Mouse (Mus musculus): Measurements from ENCODE around the gene Efhd1. TPM values are rescaled to one million over a fixed set of nuclear protein-coding genes. Genes with fewer than 3 reads are reported as not detected.

Gene Efhd1
- 100 to 1,000 TPM; 293 to 561 (median 377) TPM for total RNA-seq (2022)

GRCm38 (mm10) chr1:87264134-87265006 lies at the start of gene Efhd1:
TSS of gene Efhd1 (plus strand) at chr1:87264363.
- DNase-seq, result peak; percentile 65

DNA sequence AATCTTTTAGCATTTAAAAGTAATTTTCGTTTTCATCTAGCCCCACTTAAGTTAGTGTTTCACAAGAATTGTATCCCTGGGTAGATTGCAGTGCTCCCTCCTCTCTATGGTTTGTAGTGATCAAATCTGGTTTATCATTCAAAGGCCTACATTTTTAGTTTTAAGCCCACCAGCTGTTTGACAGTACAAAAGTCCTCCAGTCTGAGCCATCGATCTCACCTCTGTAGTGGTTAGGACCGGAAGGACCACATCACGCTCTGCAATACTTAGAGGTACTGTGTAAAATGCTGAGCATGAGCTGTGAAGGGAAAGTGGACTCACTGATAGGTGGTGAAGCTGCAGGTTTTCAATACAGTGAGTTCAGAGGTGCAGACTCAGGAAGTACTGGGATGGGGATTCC lies 49.4 kb upstream of the Efhd1 start:
- DNase-seq, result no peak

- no peak for DNase-seq
Measured at GRCm38 (mm10) chr1:87217938-87218337, 46.2 kb upstream of the Efhd1 start.

GRCm38 (mm10) chr1:87225739-87226138 lies 38.4 kb upstream of the Efhd1 start:
- DNase-seq, result no peak

DNA sequence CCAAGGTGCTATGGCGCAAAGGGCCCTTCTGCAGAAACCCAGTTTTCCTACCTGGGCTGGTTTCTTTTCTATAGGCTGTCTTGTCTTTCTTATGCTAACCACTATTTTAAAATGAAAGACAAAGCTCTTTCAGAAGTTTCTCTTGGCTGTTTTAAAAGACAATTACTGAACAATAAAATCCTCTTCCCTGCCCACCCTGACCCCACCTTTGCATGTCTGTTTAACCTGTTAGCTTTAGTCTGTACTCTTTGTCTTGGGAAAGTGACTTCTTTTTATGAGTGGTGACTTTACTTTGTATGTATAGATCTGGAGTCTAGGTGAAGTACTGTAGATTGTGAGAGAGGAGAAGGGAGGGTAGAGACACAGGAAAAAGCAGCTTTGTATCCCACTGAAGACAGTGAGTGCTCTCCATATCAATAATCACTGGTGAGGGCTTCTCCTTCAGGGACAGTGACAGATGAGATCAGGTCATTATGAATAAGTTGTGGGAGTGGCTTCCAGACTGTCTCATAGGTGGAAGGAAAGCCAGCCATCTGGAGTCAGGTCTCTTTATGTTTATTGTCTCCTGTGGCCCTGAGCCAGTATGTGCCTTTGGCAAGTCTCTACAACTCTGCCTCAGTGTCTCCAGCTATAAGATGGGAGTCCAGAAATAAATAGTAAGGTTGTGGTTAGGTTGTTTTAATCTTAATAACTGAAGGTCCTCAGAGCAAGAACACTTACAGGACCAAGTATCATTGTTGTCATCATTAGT lies 37.6 kb upstream of the Efhd1 start:
- no peak for DNase-seq

DNA sequence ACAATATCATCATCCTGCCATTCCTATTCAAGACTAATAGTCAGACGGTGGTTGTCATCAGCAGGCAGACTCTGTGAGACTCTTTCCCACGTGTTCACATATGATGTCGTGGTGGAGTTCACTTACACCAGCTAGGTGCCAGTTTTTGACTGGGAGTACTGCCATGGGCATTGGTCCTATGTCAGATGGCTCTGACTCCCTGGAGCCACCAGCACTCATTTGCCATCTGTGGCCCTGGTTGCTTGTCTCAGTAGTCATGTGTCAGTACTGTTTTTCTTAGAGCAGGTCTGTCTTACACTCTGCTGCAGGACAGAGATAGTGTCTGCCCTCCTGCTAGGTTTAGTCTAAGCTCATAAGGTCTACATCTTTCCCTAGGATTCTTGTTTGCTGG lies 37.0 kb upstream of the Efhd1 start:
- no peak for DNase-seq

DNA sequence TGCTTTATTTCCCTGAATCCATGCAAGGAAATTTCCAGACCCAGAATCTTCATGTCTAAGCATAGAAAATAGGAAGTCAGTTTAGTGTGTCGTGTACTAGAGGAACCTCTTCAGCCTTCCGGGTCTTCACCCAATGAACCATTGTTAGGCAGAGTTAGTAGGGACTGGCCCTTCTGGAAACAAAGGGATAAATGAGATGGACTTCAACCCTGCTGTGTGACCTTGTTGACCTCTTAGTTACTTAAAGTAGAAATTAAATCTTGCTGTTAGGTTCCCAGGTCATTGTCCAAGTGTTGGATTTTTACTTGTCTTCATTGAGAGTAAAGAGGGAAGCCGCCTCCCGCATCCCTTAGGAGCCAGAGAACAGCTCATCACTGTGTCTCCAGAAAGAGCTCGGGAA lies 33.6 kb upstream of the Efhd1 start:
- no peak for DNase-seq

GRCm38 (mm10) chr1:87232197-87232596 lies 32.0 kb upstream of the Efhd1 start:
- no peak for DNase-seq

GRCm38 (mm10) chr1:87239056-87239455 lies 25.1 kb upstream of the Efhd1 start:
- DNase-seq, result no peak

GRCm38 (mm10) chr1:87243021-87243420 lies 21.1 kb upstream of the Efhd1 start:
- no peak for DNase-seq

- DNase-seq, result no peak
Measured at GRCm38 (mm10) chr1:87245430-87245829, 18.7 kb upstream of the Efhd1 start.

- DNase-seq, result peak; percentile 75
Measured at GRCm38 (mm10) chr1:87245929-87246815, 18.0 kb upstream of the Efhd1 start.

GRCm38 (mm10) chr1:87252040-87252609 lies 12.0 kb upstream of the Efhd1 start:
- DNase-seq, result no peak

GRCm38 (mm10) chr1:87255173-87255572 lies 9.0 kb upstream of the Efhd1 start:
- no peak for DNase-seq

GRCm38 (mm10) chr1:87257691-87258090 lies 6.5 kb upstream of the Efhd1 start:
- DNase-seq, result peak; percentile 67

GRCm38 (mm10) chr1:87258484-87258883 lies 5.7 kb upstream of the Efhd1 start:
- DNase-seq, result peak; percentile 61

- no peak for DNase-seq
Measured at GRCm38 (mm10) chr1:87259316-87259715, 4.8 kb upstream of the Efhd1 start.

- DNase-seq, result no peak
Measured at GRCm38 (mm10) chr1:87263257-87263656, 906 bp upstream of the Efhd1 start.

DNA sequence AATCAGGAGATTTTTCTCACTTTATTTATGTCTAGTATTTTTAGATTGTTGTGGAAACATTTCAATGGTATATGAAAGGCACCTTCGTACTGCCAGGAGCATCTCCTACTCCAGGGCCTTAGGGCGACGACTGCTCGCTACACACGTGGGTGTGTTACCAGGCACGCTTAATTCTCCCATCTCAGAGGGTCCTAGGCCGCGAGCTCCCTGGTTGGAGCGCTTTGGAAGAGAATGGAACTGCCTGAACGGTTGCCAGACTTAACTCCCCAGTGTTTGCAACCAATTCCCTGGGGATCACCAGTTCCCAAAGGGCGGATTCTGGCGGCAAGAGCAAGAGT lies 398 bp upstream of the Efhd1 start:
- no peak for DNase-seq

DNA sequence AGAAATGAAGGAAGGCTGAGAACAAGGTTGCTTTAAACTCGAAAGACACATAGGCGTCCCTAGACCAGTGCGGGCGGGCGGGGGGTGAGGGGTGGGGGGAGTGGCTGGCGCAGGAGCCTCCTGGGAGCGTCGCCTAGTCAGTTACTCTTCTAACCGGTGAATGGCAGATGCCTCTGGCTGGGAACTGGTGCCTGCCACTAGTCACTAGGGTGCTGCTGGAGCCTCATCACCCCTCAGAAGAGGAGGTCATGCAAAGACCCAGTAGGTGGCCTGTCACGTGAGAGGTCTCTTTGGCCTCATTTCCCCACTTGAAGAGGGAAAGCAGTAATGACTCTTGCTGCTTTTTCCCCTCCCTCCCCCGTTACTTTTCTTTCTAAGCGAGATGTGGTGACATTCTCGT lies 1.0 kb downstream of the Efhd1 start:
- no peak for DNase-seq

DNA sequence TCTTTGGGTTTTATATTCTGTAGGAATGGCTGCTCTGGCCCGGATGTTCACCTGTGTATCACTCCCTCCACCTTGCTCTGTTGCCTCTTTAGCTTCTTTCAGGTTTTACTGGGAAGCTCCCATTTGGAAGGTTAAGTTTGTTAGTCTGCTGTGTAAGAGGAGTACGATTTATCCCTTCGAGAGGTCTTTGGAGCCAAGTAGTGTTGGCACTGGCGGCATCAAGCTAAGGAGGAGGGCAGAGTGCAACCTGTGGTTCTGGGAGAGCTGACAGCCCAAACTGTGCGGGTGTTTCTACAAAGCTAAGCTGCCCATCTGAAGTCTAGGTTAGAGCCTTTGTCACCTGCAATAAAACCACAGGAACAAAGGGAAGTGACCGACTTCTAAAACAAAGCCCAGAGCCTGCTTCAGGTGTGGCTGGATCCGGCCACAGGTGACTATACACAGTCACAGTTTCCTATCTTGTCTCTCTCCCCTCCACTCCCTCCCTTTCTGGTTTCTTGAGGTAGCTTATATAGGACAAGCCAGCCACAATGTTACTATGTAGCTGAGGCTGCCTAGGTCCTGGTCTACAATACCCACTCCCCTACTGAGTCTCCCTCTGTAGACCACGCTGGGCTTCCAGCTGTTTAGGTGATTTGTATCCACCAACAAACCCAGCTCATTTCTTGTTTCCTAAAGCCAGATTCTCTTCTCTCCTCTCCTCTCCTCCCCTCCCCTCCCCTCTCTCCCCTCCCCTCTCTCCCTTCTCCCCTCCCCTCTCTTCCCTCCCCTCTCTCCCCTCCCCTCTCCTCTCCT lies 2.3 kb downstream of the Efhd1 start:
- no peak for DNase-seq

GRCm38 (mm10) chr1:87270204-87270603 lies 6.0 kb downstream of the Efhd1 start:
- DNase-seq, result no peak
